19 mouse cellular contexts compared by ENCODE assay signal in the genomic region with DNA sequence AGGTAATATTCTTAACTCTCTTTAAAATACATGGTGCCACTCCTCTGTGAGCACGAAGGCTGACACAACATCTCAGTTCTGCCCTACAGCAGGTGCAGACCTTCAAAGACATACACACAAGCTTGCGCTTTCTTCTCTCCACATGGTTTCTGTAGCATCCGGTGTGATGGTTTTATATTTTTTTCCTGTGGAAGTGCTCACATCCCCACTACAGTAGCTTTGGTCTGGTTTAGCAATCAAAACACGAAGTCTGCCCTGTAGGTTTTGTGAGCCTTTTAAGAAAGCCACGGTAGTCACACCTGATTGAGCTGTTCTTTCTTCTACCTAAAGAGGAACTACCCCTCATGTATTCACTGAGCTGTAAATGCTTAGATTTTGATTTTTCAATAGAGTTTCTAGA. TPM values are rescaled to one million over a fixed set of nuclear protein-coding genes. Genes with fewer than 3 reads are reported as not detected.
DNase-seq lines count a peak whose midpoint lies in the region; ATAC-seq and TF ChIP-seq lines count a peak whose summit lies in the region.
"Had no signal": no experiment of that assay in that cellular context is flagged by ENCODE, and none has a peak within 500 bp of the region (broad histone marks: within the 10 kb centered on the region; RNA-seq: fewer than 3 reads in every experiment).

No protein-coding gene starts in this region.

- DNase-seq in spleen, adult 2 months (ENCODE audit: low read depth in 1 of 2, low spot score in 2 of 2) = peak; percentile 37 to 67
- DNase-seq in spleen, postnatal 14 days (ENCODE audit: low spot score in 2 of 2) = no peak
- peak; percentile 88 for DNase-seq in naive thymus-derived CD4-positive, alpha-beta T cell, adult 2 months (ENCODE audit: low read depth)
- DNase-seq in thymus, postnatal 4 days = peak; percentile 46
- DNase-seq in heart, adult 11 months = no peak
- DNase-seq: adrenal gland, postnatal 14 days; gastrocnemius, postnatal 25 days; kidney, postnatal 25 days; lung, adult 18-20 months had no signal

- H3K27ac ChIP-seq in spleen, adult 2 months (ENCODE audit: insufficient read depth, low read length) = peak overlapping the region; percentile 66
- H3K27ac ChIP-seq: forebrain, embryonic 15.5 days; heart, embryonic 15.5 days; limb, embryonic 13.5 days had no signal

- no peak for TF ChIP-seq CTCF in spleen, adult 2 months (IDR thresholded peaks at IDR 0.05; ENCODE audit: extremely low read depth, insufficient read depth, insufficient read length, insufficient replicate concordance)

- H3K27me3 ChIP-seq in spleen, adult 2 months (ENCODE audit: control insufficient read depth, insufficient read depth, low read length) = no peaks in the 10 kb centered on the region
- H3K27me3 ChIP-seq: forebrain, embryonic 15.5 days; heart, embryonic 15.5 days; limb, embryonic 13.5 days had no signal

- WGBS in spleen, adult 2 months = 23% methylated on average over 5 of the region's 5 CpGs

- no peaks in the 10 kb centered on the region for H3K36me3 ChIP-seq in spleen, adult 2 months (ENCODE audit: control insufficient read depth, insufficient read depth, low read length)
- H3K36me3 ChIP-seq: forebrain, embryonic 15.5 days; G1E; heart, embryonic 15.5 days; limb, embryonic 13.5 days had no signal

- no peak for TF ChIP-seq POLR2A in spleen, adult 2 months (IDR thresholded peaks at IDR 0.05; ENCODE audit: low read depth, low read length)

- no peak overlapping the region for H3K4me3 ChIP-seq in spleen, adult 2 months (ENCODE audit: extremely low read depth, insufficient read depth, insufficient read length)
- H3K4me3 ChIP-seq: forebrain, embryonic 15.5 days; heart, embryonic 15.5 days; limb, embryonic 13.5 days had no signal

- ATAC-seq in activated CD4-positive, CD25-positive, alpha-beta regulatory T cell, adult 4 months = peak; percentile 91
- no peak for ATAC-seq in megakaryocyte-erythroid progenitor cell, adult 5-6 weeks (replicated peaks; ENCODE audit: low FRiP score, low TSS enrichment, poor library complexity, severe bottlenecking)
- ATAC-seq: forebrain, embryonic 15.5 days; intestine, embryonic 16.5 days had no signal

- H3K4me1 ChIP-seq in spleen, adult 2 months (ENCODE audit: control insufficient read depth, insufficient read depth, insufficient read length) = peaks cover 8% of the 10 kb centered on the region
- H3K4me1 ChIP-seq: forebrain, embryonic 15.5 days; heart, embryonic 15.5 days; limb, embryonic 13.5 days had no signal

RNA-seq across cellular contexts. Expression of a gene that starts 12.7 kb away (rescaled TPM):
- polyA plus RNA-seq in spleen, adult 2 months (2012; rRNA removed) = 4.5 and 6.5 TPM in 2 replicates
- polyA plus RNA-seq in activated CD4-positive, CD25-positive, alpha-beta regulatory T cell, adult 4 months (2017; shearing (Covaris generic)) = 10 to 100 TPM; 19.5 to 27.0 TPM
- total RNA-seq in megakaryocyte-erythroid progenitor cell, adult 5-6 weeks (2014; fragmentation: Nextera tagmentation) = 11.1 and 12.9 TPM in 2 replicates
- 5.6 and 9.5 TPM in 2 replicates for total RNA-seq in megakaryocyte-erythroid progenitor cell, adult 5-6 weeks (2017)
- polyA plus RNA-seq: G1E had no signal

RNA-seq across cellular contexts. Expression of a gene that starts 34.9 kb away (rescaled TPM):
- 0.05 and 0.06 TPM in 2 replicates for polyA plus RNA-seq in spleen, adult 2 months (2012; rRNA removed)
- not detected for polyA plus RNA-seq in activated CD4-positive, CD25-positive, alpha-beta regulatory T cell, adult 4 months (2017; shearing (Covaris generic))
- not detected in 2 replicates for total RNA-seq in megakaryocyte-erythroid progenitor cell, adult 5-6 weeks (2014; fragmentation: Nextera tagmentation)
- not detected in 2 replicates for total RNA-seq in megakaryocyte-erythroid progenitor cell, adult 5-6 weeks (2017)
- total RNA-seq: adrenal gland, postnatal 14 days; gastrocnemius, postnatal 25 days had no signal
- polyA plus RNA-seq: forebrain, embryonic 15.5 days; G1E; heart, embryonic 15.5 days; hindbrain, embryonic 11.5 days; intestine, embryonic 16.5 days; limb, embryonic 13.5 days; neural tube, embryonic 11.5 days; small intestine, adult 2 months had no signal

Comparison
In these comparisons a context has a peak if more than half of its experiments do, and no peak if none do; other contexts are left out.
1. DNase-seq: peak in spleen, adult 2 months (2 of 2), naive thymus-derived CD4-positive, alpha-beta T cell, adult 2 months (single experiment) and thymus, postnatal 4 days (single experiment); none in spleen, postnatal 14 days (0 of 2) and heart, adult 11 months (single experiment).